Mouse (Mus musculus) spleen, postnatal 4 days (tissue): ENCODE results near the gene Ap1g1.
"Not testable (repeated sequence)": the region's sequence is repeated elsewhere in the genome, so short reads cannot be mapped to it uniquely, and the experiment has no call there.

Experiments
- DNase-seq, 2 experiments: peaks; one replicate each; pipeline ENCODE4 v3.0.0; 2022; ENCODE audit warnings: low spot score in 2 of 2

The Ap1g1 gene

GRCm38 (mm10) chr8:109865536-109865935, 87.2 kb downstream of the Ap1g1 start:
- peak in 1 of 2 experiments; percentile 21 for DNase-seq

GRCm38 (mm10) chr8:109866690-109867089, 88.3 kb downstream of the Ap1g1 start:
- DNase-seq = no peak

- DNase-seq = peak; percentile 99 to 100
These were observed 89.8 kb downstream of the Ap1g1 start, which contains the start of gene Phlpp2 for GRCm38 (mm10) chr8:109868003-109868679. Gene Phlpp2 (plus strand): TSS chr8:109868542.

- DNase-seq = peak; percentile 59 to 84
These were observed 90.5 kb downstream of the Ap1g1 start for GRCm38 (mm10) chr8:109868680-109869361.

GRCm38 (mm10) chr8:109871056-109871455, 92.7 kb downstream of the Ap1g1 start:
- no peak for DNase-seq

GRCm38 (mm10) chr8:109873800-109874199, 95.4 kb downstream of the Ap1g1 start:
- not testable (repeated sequence) for DNase-seq

GRCm38 (mm10) chr8:109880012-109880662, 101.8 kb downstream of the Ap1g1 start:
- no peak for DNase-seq

GRCm38 (mm10) chr8:109885294-109885693, 106.9 kb downstream of the Ap1g1 start:
- no peak for DNase-seq

GRCm38 (mm10) chr8:109889211-109889610, 110.9 kb downstream of the Ap1g1 start:
- DNase-seq = no peak

- no peak for DNase-seq
These were observed 112.6 kb downstream of the Ap1g1 start for GRCm38 (mm10) chr8:109890794-109891585.

GRCm38 (mm10) chr8:109894636-109895035, 116.3 kb downstream of the Ap1g1 start:
- no peak for DNase-seq

- DNase-seq = no peak
These were observed 117.0 kb downstream of the Ap1g1 start for GRCm38 (mm10) chr8:109895355-109895754.

- DNase-seq = no peak
These were observed 124.0 kb downstream of the Ap1g1 start for GRCm38 (mm10) chr8:109902379-109902778.

GRCm38 (mm10) chr8:109903909-109904469, 125.6 kb downstream of the Ap1g1 start:
- no peak for DNase-seq

- no peak for DNase-seq
These were observed 126.7 kb downstream of the Ap1g1 start for GRCm38 (mm10) chr8:109904928-109905668.

GRCm38 (mm10) chr8:109906907-109907306, 128.6 kb downstream of the Ap1g1 start:
- no peak for DNase-seq

GRCm38 (mm10) chr8:109907376-109907775, 129.0 kb downstream of the Ap1g1 start:
- DNase-seq = no peak
